Mouse (Mus musculus) left cerebral cortex, postnatal 25 days (tissue): ENCODE measurements at regions not wholly inside any gene's neighbourhood (a gene's known extent, or its start where the extent isn't known, plus 50 kb on each side); places are given as distances from the start of the nearest gene placed in this dataset.
A peak's percentile ranks its signal among the peaks of the same experiment; 100 is the strongest.

Source experiments
- DNase-seq, 2 experiments: peaks; one replicate each; pipeline ENCODE4 v3.0.0; 2022; ENCODE audit warnings: low spot score in 2 of 2, mixed read lengths in 1 of 2
- intact Hi-C: fragments of 180-260 bp; cut with DNase I; formaldehyde crosslinking; loops from one replicate; pipeline ENCODE4 v1.15.1; 2025

GRCm38 (mm10) chr10:111723885-111724284, 217.8 kb downstream of the Phlda1 start:
- intact Hi-C loops: no loop called here

GRCm38 (mm10) chr10:111724574-111725414, 218.7 kb downstream of the Phlda1 start:
- no peak for DNase-seq
- intact Hi-C loops: no loop called here

More at GRCm38 (mm10) chr10:111723885-111724284, 217.8 kb downstream of the Phlda1 start:
- no peak for DNase-seq

DNA sequence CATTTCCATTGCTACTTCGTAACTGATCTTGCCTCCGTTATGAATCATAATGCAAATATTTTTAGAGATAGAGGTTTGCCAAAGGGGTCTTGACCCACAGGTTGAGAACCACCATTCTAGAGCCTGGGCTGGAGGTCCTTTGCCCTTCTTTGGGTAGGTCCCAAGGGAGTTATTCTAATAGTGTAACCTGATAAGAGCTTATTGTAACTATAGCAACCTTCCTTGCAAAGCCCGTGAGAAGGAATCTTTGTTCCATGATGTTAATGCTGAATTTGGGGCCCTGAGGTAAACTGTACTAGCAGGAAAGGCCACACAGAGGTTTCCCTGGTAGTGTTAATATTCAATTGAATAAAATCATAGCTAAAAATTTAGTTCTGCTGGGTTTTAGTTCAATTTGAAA, 229.9 kb downstream of the Phlda1 start:
- intact Hi-C loops: no loop called here
- no peak for DNase-seq

- no peak for DNase-seq
- intact Hi-C loops: no loop called here
These were observed 232.9 kb upstream of the Krr1 start for GRCm38 (mm10) chr10:111739471-111740138.

- DNase-seq: no peak
- intact Hi-C loops: no loop called here
These were observed 231.7 kb upstream of the Krr1 start for GRCm38 (mm10) chr10:111740586-111741265.

DNA sequence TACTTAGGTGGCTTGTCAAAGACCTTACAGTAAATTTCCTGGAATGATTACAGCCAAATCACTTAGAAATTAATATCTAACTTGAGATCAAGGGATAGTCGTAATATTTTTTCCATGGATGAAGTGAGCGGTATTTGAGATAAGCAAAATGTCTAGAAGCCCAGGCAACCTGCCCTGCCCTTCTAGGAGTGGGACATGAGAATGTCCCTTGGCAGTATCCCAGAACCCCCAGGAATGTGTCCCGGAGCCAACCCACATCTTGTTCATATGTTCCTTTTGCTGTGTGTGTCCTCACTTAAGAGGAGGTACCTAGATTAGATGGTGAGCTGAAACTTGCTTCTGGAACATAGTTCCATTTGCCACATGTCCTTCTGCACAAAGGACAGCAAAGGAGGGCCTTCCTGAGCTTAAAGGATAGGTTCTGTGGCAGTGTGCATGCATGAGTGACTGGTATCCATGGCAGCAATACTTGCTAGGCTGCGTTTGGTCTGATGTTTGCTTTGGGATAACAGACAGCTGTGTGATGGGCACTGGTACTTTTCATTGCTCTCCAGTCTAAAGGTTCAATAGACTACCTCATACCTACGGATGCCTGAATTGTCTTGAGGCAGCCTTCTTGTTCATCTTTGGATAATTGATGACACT, 231.0 kb upstream of the Krr1 start:
- intact Hi-C loops: no loop called here

GRCm38 (mm10) chr10:111743291-111743690, 229.2 kb upstream of the Krr1 start:
- DNase-seq: no peak
- intact Hi-C loops: no loop called here

More for the DNA sequence above, 231.0 kb upstream of the Krr1 start:
- DNase-seq: no peak

DNA sequence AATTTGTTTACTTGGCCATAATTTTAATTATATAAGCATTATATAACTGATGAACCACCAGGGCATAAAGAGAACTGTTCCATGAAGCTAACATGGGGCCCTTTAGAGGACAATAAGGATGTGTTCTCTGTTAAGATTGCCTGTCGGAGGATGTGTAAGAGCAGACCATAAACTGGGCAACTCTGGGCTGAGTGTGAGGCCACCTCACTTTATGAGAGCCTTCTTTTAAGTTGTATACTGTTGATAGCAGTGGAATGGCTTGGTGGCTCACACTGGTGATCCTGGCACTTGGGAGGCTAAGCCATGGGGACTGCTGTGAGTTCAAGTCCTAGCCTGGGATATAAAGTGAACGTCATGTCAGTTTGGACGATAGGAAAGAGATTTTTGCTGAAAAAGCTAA, 227.3 kb upstream of the Krr1 start:
- no peak for DNase-seq
- intact Hi-C loops: no loop called here

DNA sequence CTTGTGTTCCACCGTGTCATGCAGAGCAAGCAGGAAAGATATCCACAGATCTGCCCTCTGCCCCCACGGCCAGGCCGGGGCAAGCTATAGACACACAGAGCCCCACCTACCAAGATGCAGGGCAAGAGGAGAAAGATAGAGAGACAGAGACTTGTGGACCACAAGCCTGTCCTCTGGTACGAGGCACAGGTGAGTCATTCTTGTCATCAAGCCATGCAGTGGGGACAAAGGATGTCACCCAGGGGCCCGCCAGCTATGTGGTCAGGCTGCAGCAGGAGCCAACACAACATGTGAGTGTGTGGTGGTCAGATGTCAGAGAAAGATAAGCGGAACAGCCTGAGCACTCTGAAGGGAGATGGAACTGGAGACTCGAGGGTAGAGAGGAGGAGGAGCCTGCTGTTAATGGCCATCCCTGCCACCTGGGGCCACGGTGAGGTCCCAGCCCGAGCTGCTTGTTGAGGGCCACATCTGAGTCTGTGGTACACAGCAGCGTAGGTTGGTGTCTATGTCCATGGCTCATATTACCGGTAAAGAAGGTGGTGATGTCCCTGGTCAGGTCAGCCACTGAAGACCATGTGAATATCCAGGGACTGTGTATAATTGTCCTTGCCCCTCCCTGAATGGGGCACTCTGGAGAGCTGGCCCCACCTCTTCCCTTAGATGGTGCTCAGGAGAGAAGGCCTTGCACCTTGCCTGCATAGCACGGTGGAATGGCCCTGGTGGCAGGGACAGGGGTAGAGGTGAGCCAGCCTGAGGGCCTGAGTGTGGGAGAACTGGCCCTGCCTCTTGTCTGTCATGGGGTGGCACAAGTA, 226.2 kb upstream of the Krr1 start:
- intact Hi-C loops: no loop called here
- no peak for DNase-seq

DNA sequence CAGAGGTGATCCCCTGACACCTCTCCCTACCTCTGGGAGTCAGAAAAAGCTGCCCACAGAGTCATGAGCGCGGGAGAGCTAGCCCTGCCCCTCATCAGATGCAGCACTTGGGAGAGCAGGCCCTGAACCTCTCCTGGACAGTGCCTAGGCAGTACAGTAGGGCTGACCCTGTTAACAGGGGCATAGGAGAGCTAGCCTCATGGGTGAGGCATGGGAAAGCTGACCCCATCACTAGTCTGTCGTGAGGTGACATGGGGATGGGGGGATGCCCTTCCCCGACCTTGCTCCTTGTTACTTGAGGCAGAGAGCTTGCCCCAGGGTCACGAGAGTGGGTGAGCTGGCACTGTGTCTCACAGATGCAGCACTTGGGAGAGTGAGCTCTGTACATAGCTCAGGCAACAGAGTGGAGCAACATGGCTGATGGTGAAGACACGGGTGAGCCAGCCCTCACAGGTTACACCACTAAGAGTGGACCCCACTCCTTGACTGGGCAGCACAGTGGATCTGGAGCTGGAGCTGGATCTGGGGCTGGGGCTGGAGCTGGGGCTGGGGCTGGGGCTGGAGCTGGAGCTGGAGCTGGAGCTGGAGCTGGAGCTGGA, 225.5 kb upstream of the Krr1 start:
- intact Hi-C loops: no loop called here

DNA sequence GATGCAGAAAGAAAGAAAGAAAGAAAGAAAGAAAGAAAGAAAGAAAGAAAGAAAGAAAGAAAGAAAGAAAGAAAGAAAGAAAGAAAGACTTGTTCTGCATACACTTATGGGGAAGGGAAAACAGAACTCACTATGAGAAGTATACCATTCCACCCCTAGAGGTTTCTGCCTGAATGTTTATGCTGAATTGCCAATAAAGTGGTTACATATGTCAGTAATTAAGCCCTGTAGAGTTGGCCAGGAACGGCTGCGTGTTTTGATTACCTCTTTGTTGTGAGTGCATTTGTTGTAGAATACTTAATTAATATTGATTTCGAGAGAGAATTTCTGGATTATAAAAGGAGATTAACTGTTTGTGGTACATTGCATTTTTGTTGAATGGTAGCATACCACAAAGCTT, 224.0 kb upstream of the Krr1 start:
- no peak for DNase-seq
- intact Hi-C loops: no loop called here

More for the DNA sequence above, 225.5 kb upstream of the Krr1 start:
- no peak for DNase-seq

DNA sequence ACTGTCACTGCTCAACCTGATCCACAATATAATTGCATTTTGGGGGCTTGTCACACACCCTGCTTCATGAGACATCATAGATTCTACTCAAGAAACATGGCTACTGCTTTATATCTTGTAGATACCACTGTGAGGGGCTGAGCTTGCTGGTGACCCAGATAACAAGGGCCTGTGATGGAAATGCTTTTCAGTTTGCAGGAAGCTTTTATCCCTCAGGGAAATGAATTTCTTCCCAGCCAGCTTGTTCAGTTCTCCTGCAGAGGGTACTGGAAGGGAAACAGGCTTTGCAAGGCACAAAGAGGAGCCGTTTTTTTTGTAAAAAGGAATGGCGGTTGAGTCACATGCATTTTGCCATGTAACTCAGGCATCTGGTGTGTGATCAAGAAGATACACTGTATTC, 218.8 kb upstream of the Krr1 start:
- intact Hi-C loops: no loop called here
- DNase-seq: no peak

DNA sequence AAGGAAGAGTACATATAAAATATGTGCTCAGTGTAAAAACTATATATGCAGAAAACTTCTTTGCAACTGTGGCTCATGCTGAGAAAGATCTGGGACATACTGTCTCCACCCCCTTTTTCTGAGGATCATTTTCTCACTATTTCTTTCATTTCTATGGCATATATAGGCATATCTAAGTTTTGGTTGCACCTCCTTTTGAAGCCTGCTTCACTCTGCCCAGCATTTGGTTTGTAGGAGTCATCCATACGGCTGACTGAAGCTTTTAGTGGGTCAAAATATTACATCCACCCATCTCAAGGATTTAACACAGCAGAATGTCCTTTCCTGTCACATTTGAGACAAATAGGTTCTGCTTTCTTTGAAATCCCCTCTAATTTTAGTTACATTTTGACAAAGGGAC, 216.5 kb upstream of the Krr1 start:
- DNase-seq: peak in 1 of 2 experiments; percentile 35

GRCm38 (mm10) chr10:111756528-111756927, 215.9 kb upstream of the Krr1 start:
- intact Hi-C loops: no loop called here
- DNase-seq: no peak

More for the DNA sequence above, 216.5 kb upstream of the Krr1 start:
- intact Hi-C loops: no loop called here

GRCm38 (mm10) chr10:111757689-111758088, 214.8 kb upstream of the Krr1 start:
- DNase-seq: no peak
- intact Hi-C loops: no loop called here

- no peak for DNase-seq
- intact Hi-C loops: no loop called here
These were observed 213.0 kb upstream of the Krr1 start for GRCm38 (mm10) chr10:111759505-111759904.

DNA sequence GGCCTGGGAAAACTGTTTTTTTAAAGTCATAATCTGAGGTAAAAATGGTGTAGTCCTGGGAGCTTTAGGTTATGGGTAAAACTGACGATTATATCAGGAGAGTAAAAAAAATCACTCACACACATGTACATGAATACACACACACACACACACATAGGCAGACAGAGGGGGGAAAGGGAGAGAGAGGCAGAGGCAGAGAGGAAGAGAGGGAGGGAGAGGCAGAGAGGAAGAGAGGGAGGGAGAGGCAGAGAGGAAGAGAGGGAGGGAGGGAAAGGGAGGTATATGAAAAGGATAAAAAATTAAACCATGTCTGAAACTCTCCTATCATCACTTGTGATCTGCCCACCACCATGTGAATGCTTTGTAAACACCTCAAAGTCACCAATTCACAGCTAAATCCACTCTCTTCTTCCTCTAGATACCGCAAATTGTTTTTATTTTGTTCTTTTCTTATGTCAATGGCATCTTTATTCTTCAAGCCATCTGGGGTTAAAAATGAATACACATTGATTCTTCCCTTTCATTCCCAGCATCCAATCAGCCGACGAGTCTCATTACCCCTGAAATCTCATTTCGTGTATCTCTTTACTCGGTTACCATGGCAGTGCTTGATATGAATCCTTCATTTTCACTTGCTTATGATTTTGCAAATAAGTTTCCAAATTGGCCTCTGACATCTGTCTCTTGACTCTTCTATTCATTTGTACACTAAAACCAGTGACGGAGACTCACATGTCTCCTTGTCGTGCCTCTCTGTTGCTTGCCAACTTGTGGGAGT, 209.5 kb upstream of the Krr1 start:
- intact Hi-C loops: no loop called here
- DNase-seq: no peak
